Mouse (Mus musculus) lung, postnatal 0 days (tissue): Measurements from ENCODE around the gene Nr3c2.

Source experiments
- CTCF ChIP-seq: IDR thresholded peaks from 2 replicates; pipeline ENCODE4 v1.5.1; 2016; ENCODE audit warnings: antibody characterized with exemption, mild to moderate bottlenecking
- EP300 ChIP-seq: IDR thresholded peaks from 2 replicates; pipeline ENCODE4 v1.6.1; 2016; ENCODE audit warnings: antibody characterized with exemption, mild to moderate bottlenecking, control low read depth

DNA sequence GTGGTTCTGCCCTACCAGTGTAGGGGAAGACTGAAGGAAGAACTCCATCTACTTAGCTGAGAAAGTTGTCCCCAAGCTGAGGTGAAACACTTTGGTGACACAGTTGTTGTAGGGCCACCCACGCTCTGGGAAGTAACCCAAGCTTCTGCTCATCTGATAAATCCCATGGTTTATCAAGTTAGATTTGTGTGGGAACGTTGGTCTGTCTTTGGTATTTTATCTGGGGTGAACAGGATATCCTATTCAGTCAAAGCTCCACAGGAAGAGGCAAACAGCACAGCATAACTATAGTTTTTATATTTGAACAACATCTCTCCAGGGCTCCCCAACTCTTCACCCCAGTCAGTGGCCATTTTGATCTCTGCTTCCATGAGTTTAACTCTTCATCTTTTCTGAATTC lies 40.7 kb upstream of the Nr3c2 start:
- TF ChIP-seq CTCF (no peak), EP300 (no peak)
